Mouse (Mus musculus) liver, embryonic 12.5 days (tissue): ENCODE results near the gene Jsrp1. TPM values are rescaled to one million over a fixed set of nuclear protein-coding genes. Genes with fewer than 3 reads are reported as not detected.

ENCODE experiments used
- ATAC-seq: fragments of 200-750 bp; cut with Nextera tagmentation; 2 replicates; pipeline ENCODE4 v1.8.0; 2017; ENCODE audit warnings: moderate number of reproducible peaks, mild to moderate bottlenecking, moderate library complexity
- H3K27ac ChIP-seq: fragments of 300-500 bp; sonication (generic); 2 replicates; pipeline ENCODE4 v1.5.1; 2016; ENCODE audit warnings: mild to moderate bottlenecking
- H3K27me3 ChIP-seq: fragments of 300-500 bp; sonication (generic); replicated peaks from 2 replicates; pipeline ENCODE4 v1.6.1; 2016; ENCODE audit warnings: mild to moderate bottlenecking, moderate library complexity
- H3K36me3 ChIP-seq: fragments of 300-500 bp; sonication (generic); 2 replicates; pipeline ENCODE4 v1.6.1; 2016; ENCODE audit warnings: mild to moderate bottlenecking, moderate library complexity
- H3K4me1 ChIP-seq: fragments of 300-500 bp; sonication (generic); 2 replicates; pipeline ENCODE4 v1.6.1; 2016
- H3K4me2 ChIP-seq: fragments of 300-500 bp; sonication (generic); 2 replicates; pipeline ENCODE4 v1.6.1; 2016; ENCODE audit warnings: mild to moderate bottlenecking, moderate library complexity
- H3K4me3 ChIP-seq: fragments of 300-500 bp; sonication (generic); 2 replicates; pipeline ENCODE4 v1.5.1; 2016; ENCODE audit warnings: mild to moderate bottlenecking, moderate library complexity
- H3K9ac ChIP-seq: fragments of 300-500 bp; sonication (generic); 2 replicates; pipeline ENCODE4 v1.6.1; 2016; ENCODE audit warnings: mild to moderate bottlenecking, moderate library complexity
- H3K9me3 ChIP-seq: fragments of 300-500 bp; sonication (generic); replicated peaks from 2 replicates; pipeline ENCODE4 v1.6.1; 2016; ENCODE audit warnings: mild to moderate bottlenecking, moderate library complexity
- WGBS: fragments of 180-500 bp; shearing (Covaris S2); methylation state at CpG from one replicate; pipeline ENCODE4 v1.1.7; 2016; ENCODE audit not compliant: insufficient replicate concordance; 5-methylcytosine and 5-hydroxymethylcytosine counted together
- polyA plus RNA-seq: library from polyadenylated mRNA; unstranded; fragments of >200 nt; fragmentation: Nextera tagmentation; extraction: Ambion mirVana; gene quantifications from 2 replicates; pipeline ENCODE4 v1.2.1, GENCODE M21; 2016

Jsrp1 gene
- polyA plus RNA-seq, 1 experiment from 2014 or later, result 0.46 TPM

DNA sequence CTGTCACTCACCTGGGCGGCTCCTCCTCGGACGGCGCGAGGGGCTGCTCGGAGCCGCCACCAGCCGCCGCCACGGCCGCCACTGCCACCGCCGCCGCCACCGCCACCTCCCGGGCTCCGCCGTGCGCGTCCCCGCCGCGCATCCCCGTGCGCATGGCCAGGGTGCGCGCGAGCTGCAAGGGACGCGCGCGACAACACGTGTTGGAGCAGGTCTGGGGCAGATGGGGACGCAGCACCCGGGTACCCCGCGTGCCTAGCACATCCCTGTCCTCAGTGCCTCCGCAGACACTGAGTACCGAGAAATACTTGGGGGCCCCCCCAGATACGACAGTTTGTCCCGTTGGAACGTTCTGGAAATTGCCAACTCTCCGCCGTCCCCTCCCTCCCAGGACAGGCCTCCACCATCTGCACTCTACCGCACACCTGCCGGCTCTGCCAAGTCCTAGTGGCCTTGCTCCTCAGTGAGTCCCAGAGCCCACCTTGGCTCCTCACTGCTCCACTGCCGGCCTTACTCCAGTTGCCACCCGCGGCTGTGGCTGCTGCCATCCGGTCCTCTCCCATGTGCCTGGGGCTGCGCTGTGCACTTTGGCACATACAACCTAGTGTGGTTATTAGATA, 30.7 kb upstream of the Jsrp1 start, which contains the start of gene Lingo3:
TSS of gene Lingo3 (minus strand) at position 109 of the 617 bp plus-strand sequence.
- H3K4me1 ChIP-seq, result peaks cover 20% of the 10 kb centered on the region
- H3K27ac ChIP-seq, result no peak within 1 kb of the TSS
- WGBS, result 6% methylated on average over 45 of the region's 51 CpGs
- peak within 1 kb of the TSS; percentile 42 for H3K4me3 ChIP-seq
- H3K9me3 ChIP-seq, result no peaks in the 10 kb centered on the region
- H3K9ac ChIP-seq, result no peak within 1 kb of the TSS
- ATAC-seq, result no peak
- no peaks in the 10 kb centered on the region for H3K36me3 ChIP-seq
- H3K4me2 ChIP-seq, result peak within 1 kb of the TSS; percentile 59
- peaks cover 84% of the 10 kb centered on the region for H3K27me3 ChIP-seq

DNA sequence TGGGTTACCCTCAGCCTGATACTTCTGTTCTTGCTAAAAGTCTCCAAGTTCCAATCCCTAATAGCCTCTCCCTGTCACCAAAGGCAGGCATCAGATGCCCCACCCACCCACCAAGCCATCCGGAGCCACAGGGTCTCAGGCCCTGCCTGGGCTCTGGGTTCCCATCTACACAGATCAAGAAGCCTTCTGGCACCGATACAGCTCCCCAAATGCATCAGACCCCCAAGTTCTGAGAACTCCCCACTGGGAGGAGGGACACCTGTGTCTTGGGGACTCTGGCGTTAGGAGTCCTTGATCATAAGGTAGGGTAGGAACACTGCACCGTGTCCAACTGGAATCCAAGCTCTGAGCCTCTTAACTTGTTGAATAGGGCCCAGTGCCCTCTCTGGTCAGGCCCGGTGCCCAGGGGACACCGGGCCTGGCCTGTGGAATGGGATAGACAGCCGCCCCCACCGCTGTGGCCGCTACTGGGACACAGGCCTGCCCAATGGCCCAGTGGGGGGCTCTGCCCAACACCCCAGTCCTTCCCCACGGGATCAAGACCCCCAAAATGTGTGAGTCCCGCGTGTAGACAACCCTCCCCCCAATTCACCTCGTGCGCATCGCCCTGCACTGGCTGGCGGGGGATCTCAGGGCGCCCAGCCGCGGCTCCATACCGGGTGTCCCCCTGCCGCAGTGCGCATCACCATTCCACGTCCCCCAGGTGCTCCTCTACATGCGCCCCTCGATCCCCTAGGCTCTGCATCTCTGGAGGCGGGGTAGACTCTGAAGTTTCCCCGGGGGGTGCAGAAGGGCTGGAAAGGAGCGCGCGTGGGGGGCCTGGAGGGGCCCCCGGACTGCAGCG, 30.0 kb upstream of the Jsrp1 start:
- Histone ChIP-seq H3K4me3 (peak overlapping the region; percentile 42), H3K27ac (no peak overlapping the region), H3K4me2 (peak overlapping the region; percentile 59), H3K27me3 (peaks cover 92% of the 10 kb centered on the region), H3K9me3 (no peaks in the 10 kb centered on the region), H3K36me3 (no peaks in the 10 kb centered on the region), H3K4me1 (peaks cover 12% of the 10 kb centered on the region), H3K9ac (no peak overlapping the region)
- no peak for ATAC-seq
- WGBS, result 11% methylated on average over 32 of the region's 32 CpGs

DNA sequence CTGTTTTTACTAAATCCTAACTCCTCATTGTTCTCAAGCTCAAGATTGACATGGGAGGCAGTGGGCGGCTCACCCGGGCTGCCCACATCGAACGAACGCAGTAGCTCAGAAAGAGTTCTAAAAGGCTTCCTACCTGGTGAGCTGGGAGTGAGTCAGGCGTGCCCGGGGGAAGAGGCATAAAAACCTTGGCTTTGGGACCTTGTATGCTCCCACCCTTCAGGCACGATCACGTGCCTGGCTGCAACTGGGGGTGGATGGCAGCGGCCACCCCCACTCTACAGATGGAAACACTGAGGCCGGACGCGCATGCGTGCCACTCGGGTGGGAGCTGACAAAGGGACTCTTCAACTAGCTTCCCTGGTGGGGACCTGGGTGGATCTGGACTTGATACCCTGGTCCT, 29.0 kb upstream of the Jsrp1 start:
- H3K9me3 ChIP-seq, result no peaks in the 10 kb centered on the region
- H3K4me2 ChIP-seq, result no peak overlapping the region
- H3K27me3 ChIP-seq, result peaks cover 100% of the 10 kb centered on the region
- H3K4me1 ChIP-seq, result peaks cover 16% of the 10 kb centered on the region
- H3K27ac ChIP-seq, result no peak overlapping the region
- WGBS, result 75% methylated on average over 15 of the region's 15 CpGs
- ATAC-seq, result no peak
- no peak overlapping the region for H3K4me3 ChIP-seq
- H3K36me3 ChIP-seq, result no peaks in the 10 kb centered on the region
- no peak overlapping the region for H3K9ac ChIP-seq

DNA sequence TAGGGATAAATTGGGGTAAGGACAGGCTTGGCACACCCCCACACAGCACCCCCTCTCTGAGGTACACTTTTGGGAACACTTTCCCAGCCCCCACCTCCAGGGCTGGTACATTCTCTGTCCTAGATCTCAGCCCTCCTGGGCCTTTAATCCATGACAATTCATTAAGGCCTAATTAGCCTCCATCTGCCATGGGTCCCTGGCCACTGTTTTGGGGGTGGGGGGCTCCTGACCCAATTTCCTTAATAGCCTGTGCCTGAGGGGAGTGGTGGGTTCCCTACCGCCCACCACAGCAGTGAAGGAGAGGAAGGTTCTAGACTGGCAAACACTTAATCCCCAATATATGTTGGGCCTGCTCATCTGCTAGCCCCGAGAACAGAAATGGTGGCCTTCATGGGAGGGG, 28.4 kb upstream of the Jsrp1 start:
- WGBS, result 75% methylated on average over 2 of the region's 2 CpGs

DNA sequence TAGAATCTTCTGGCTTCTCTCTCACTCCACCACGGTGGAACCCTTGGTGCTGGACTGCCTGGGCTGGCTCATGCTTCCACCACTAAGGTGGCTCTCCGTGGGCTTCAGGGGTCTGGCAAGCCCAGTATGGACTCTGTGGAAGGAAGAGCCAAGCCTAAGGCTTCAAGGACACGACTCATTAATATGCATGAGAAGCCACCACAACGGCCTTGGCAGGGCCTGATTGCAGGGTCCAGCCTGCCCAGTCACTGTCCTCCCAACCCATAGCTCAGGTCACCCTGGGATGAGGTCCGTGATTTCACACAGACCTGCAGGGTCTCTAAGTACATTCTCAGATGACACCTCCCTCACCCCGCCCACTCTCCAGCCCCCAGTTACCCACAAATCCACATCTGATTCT, 26.6 kb upstream of the Jsrp1 start:
- H3K4me2 ChIP-seq, result no peak overlapping the region
- no peak overlapping the region for H3K9ac ChIP-seq
- H3K9me3 ChIP-seq, result no peaks in the 10 kb centered on the region
- H3K36me3 ChIP-seq, result no peaks in the 10 kb centered on the region
- 53% methylated on average over 6 of the region's 6 CpGs for WGBS
- no peak overlapping the region for H3K4me3 ChIP-seq
- ATAC-seq, result no peak
- peaks cover 25% of the 10 kb centered on the region for H3K4me1 ChIP-seq
- no peak overlapping the region for H3K27ac ChIP-seq
- H3K27me3 ChIP-seq, result peaks cover 100% of the 10 kb centered on the region

More for the DNA sequence above, 28.4 kb upstream of the Jsrp1 start:
- Histone ChIP-seq H3K4me3 (no peak overlapping the region), H3K27ac (no peak overlapping the region), H3K27me3 (peaks cover 100% of the 10 kb centered on the region), H3K4me1 (peaks cover 21% of the 10 kb centered on the region), H3K9me3 (no peaks in the 10 kb centered on the region), H3K4me2 (no peak overlapping the region), H3K9ac (no peak overlapping the region), H3K36me3 (no peaks in the 10 kb centered on the region)
- no peak for ATAC-seq

DNA sequence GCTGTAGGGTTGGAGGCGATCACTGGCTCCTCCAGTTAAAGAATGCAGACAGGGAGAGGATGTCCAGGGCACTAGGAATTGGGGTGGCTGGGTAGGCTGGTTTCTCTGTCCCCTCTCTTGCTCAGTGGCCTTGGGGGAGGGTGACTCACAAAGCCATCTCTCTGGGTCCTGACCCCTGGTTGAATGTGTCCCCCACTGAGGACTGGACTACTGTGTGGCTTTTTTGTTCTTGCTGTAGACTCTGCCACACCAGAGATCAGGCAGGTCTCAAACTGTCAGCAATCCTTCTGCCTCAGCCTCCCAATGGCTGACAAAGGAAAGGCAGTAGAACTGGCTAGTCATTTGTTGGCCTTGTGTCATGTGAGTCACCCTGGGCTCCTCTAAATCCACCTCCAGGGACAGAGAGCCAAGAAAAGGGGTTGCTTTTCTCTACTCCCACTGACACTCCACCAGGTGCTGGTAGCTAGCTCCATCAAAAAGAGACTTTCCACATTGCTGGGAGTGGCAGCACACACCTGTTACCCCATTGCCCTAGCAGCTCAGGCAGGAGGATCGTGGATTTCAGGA, 25.1 kb upstream of the Jsrp1 start:
- Histone ChIP-seq H3K9me3 (no peaks in the 10 kb centered on the region), H3K4me1 (peaks cover 21% of the 10 kb centered on the region; the same call in 1 of the 2 replicates), H3K4me2 (no peak overlapping the region), H3K4me3 (no peak overlapping the region), H3K27me3 (peaks cover 100% of the 10 kb centered on the region), H3K27ac (no peak overlapping the region), H3K36me3 (no peaks in the 10 kb centered on the region), H3K9ac (no peak overlapping the region)
- WGBS, result 51% methylated on average over 2 of the region's 2 CpGs
- no peak for ATAC-seq

DNA sequence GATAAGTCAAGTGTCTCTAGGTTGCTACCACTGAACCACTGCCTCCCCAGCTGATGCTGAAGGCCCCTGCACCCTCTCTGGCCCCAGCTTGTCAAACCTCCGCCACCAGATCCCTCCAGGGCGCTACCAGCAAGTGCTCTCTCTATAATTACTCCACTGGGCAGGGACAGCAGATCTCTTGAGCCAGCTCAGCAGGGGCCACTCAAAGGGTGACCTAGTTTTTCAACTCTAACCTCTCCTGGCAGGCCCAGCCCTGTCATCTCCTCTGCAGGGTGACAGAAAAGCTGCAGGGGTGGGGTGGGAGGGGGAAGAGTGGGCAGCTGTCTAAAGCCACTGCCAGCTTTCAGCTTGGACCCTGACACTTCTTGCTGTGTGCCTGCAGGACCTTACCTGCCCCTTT, 24.5 kb upstream of the Jsrp1 start:
- Histone ChIP-seq H3K4me1 (peaks cover 20% of the 10 kb centered on the region; the same call in 1 of the 2 replicates), H3K27ac (no peak overlapping the region), H3K36me3 (no peaks in the 10 kb centered on the region), H3K27me3 (peaks cover 100% of the 10 kb centered on the region), H3K9ac (no peak overlapping the region), H3K4me3 (no peak overlapping the region), H3K9me3 (no peaks in the 10 kb centered on the region), H3K4me2 (no peak overlapping the region)
- WGBS, result 29% methylated on average over 2 of the region's 2 CpGs
- ATAC-seq, result no peak

DNA sequence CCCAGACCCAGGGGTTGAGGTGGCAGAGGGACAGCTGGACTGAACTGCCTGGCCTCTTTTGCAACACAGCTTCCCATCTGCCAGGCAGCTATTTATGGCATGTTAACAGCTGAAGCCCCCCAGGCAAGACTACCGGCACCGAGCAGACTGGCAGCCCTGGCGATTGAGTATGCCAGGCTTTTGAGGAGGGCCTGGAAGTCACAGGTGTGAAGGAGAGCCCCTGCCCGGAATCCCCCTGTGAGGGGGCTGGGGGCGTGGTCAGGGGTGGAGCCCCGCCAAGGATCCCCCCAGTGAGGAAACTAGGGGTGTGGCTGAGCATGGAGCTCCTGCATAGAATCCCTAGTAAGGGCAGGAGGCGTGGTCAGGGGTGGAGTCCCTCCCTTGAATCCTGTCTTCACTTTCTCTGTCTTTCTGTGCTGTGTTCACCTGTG, 23.7 kb upstream of the Jsrp1 start:
- no peak overlapping the region for H3K27ac ChIP-seq
- H3K4me1 ChIP-seq, result peaks cover 20% of the 10 kb centered on the region; the same call in 1 of the 2 replicates
- WGBS, result 35% methylated on average over 7 of the region's 7 CpGs

DNA sequence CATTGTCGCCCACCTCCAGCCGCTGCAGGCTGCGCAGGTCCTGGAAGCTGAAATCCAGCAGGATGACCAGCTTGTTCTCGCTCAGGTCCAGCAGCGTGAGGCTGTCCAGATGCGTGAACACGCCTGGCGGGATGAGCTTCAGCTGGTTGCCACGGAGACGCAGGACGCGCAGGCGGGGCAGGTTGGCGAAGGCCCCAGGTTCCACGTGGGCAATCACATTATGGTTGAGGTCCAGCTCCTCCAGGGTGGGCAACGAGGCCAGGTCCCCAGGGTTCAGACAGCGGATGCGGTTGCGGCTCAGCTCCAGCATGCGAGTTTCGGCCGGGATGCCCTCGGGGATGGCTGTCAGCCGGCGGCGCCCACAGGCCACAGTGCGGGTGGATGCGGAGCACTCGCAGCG, 22.3 kb upstream of the Jsrp1 start:
- H3K4me1 ChIP-seq, result peaks cover 31% of the 10 kb centered on the region
- no peak overlapping the region for H3K27ac ChIP-seq
- H3K4me2 ChIP-seq, result no peak overlapping the region
- no peak overlapping the region for H3K9ac ChIP-seq
- no peak overlapping the region for H3K4me3 ChIP-seq
- H3K9me3 ChIP-seq, result no peaks in the 10 kb centered on the region
- 47% methylated on average over 30 of the region's 30 CpGs for WGBS
- no peak for ATAC-seq
- H3K36me3 ChIP-seq, result peaks cover 2% of the 10 kb centered on the region
- H3K27me3 ChIP-seq, result peaks cover 89% of the 10 kb centered on the region

More for the DNA sequence above, 23.7 kb upstream of the Jsrp1 start:
- no peak for ATAC-seq
- Histone ChIP-seq H3K27me3 (peaks cover 99% of the 10 kb centered on the region), H3K36me3 (no peaks in the 10 kb centered on the region), H3K4me3 (no peak overlapping the region), H3K9me3 (no peaks in the 10 kb centered on the region), H3K4me2 (no peak overlapping the region), H3K9ac (no peak overlapping the region)

DNA sequence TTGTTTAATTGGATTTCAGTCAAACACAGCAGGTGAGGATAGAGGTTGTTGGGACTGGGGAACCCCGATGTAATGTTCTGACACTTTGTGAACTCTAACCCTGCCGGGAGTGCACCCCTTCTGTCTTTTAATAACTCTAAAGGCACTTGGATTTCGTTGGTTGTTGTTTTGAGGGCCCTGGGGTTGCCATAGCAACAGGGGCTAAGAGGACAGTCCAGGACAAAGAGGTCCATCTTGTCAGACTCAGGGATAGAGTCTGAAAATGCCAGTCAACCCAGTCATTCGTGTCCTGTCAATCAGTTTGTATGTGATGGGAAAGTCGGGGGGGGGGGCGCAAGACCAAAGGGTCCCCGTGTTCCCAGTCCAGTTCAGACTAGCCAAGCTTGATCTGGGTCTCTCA, 19.5 kb upstream of the Jsrp1 start:
- Histone ChIP-seq H3K27ac (no peak overlapping the region), H3K27me3 (peaks cover 61% of the 10 kb centered on the region), H3K4me3 (no peak overlapping the region), H3K4me2 (no peak overlapping the region), H3K9ac (no peak overlapping the region), H3K4me1 (peaks cover 51% of the 10 kb centered on the region), H3K36me3 (peaks cover 29% of the 10 kb centered on the region), H3K9me3 (no peaks in the 10 kb centered on the region)
- 62% methylated on average over 7 of the region's 7 CpGs for WGBS
- ATAC-seq, result no peak

DNA sequence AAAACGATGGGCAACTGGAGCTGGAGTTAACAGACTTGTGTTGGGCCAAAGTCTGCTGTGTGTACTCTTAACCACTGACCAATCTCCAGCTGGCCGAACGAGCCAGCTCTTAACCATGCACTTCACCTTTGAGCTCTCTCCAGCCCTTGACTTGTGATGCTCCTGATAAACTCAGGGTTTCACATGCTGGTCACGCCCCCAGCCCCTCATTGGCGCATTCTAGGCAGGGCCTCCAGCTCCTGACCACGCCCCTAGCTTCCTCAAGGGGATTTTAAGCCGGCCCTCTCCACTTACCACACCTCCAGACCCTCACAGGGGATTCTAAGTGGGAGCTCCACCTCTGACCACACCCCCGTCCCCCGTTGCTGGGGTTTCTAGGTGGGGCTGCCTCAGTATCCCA, 17.8 kb upstream of the Jsrp1 start:
- WGBS, result 2% methylated on average over 9 of the region's 9 CpGs
- Histone ChIP-seq H3K27me3 (peaks cover 45% of the 10 kb centered on the region), H3K36me3 (peaks cover 34% of the 10 kb centered on the region), H3K27ac (peak overlapping the region; percentile 61; the same call in 1 of the 2 replicates), H3K4me3 (no peak overlapping the region), H3K9ac (peak overlapping the region; percentile 33; the same call in 1 of the 2 replicates), H3K4me1 (peaks cover 50% of the 10 kb centered on the region), H3K4me2 (peak overlapping the region; percentile 35), H3K9me3 (no peaks in the 10 kb centered on the region)
- ATAC-seq, result peak; percentile 16; the same call in 1 of the 2 replicates
